Mouse (Mus musculus): ENCODE measurements around the gene Ormdl3. TPM values are rescaled to one million over a fixed set of nuclear protein-coding genes. Genes with fewer than 3 reads are reported as not detected.

Ormdl3 gene
- polyA plus RNA-seq, 1 experiment = 43.5 TPM

DNA sequence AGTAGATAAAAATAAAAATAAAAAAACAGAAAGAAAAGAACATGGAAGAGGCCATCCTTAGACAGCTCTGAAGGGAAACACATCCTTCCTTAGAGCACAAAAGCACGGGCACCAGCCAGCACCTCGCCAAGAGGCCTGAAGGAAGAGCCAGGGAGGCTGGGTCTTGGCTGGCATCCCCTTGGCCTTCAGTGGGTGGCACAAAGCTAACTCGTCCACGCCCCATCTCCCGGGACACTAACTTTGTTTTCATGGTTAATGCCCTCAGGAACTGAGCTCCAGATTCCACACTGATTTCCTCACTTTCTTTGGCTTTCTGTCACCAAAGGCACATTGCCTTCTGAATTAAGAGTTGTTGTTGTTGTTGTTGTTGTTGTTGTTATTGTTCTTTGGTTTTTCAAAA lies 9.4 kb downstream of the Ormdl3 start:
- TF ChIP-seq E2F4 (IDR thresholded peaks at IDR 0.05; ENCODE audit: insufficient read depth) = no peak
- no peak for TF ChIP-seq CEBPB (IDR thresholded peaks at IDR 0.05; ENCODE audit: insufficient read depth, poor library complexity, severe bottlenecking)
- no peak for TF ChIP-seq MYOG (IDR thresholded peaks at IDR 0.05; ENCODE audit: control insufficient read depth in 1 of 3, insufficient read depth in 1 of 3, insufficient read length in 2 of 3, low read depth in 2 of 3)
- no peak for TF ChIP-seq TCF3 (IDR thresholded peaks at IDR 0.05; ENCODE audit: insufficient read length, low read depth)
- TF ChIP-seq TCF12 (IDR thresholded peaks at IDR 0.05; ENCODE audit: insufficient read depth, poor library complexity, severe bottlenecking) = no peak
- TF ChIP-seq USF1 (IDR thresholded peaks at IDR 0.05; ENCODE audit: low read depth) = no peak
- no peak for TF ChIP-seq SRF (IDR thresholded peaks at IDR 0.05; ENCODE audit: control insufficient read depth, insufficient read length, low read depth)
- TF ChIP-seq POLR2A (IDR thresholded peaks at IDR 0.05; ENCODE audit: insufficient read length, low read depth) = no peak
- TF ChIP-seq POLR2AphosphoS2 (IDR thresholded peaks at IDR 0.05; ENCODE audit: insufficient read length, low read depth) = no peak
- TF ChIP-seq MAX (IDR thresholded peaks at IDR 0.05; ENCODE audit: low read depth) = no peak
- TF ChIP-seq REST (IDR thresholded peaks at IDR 0.05; ENCODE audit: insufficient read depth, insufficient read length) = no peak
- TF ChIP-seq MYOD1 (IDR thresholded peaks at IDR 0.05; ENCODE audit: control insufficient read depth in 1 of 3, insufficient read length in 2 of 3, low read depth in 2 of 3) = no peak
- peaks cover 10% of the 10 kb centered on the region for H3K27me3 ChIP-seq (ENCODE audit: control insufficient read depth, insufficient read depth, insufficient read length)
- no peak overlapping the region for H3ac ChIP-seq (ENCODE audit: control insufficient read depth, insufficient read length)
- no peak overlapping the region for H3K4me2 ChIP-seq (ENCODE audit: low read depth)
- peaks cover under 1% of the 10 kb centered on the region for H3K36me3 ChIP-seq (ENCODE audit: control insufficient read depth, insufficient read depth)
- no peaks in the 10 kb centered on the region for H3K79me2 ChIP-seq (ENCODE audit: control insufficient read depth, insufficient read depth)
- H3K4me3 ChIP-seq = no peak overlapping the region

GRCm38 (mm10) chr11:98569461-98569860 lies 17.7 kb downstream of the Ormdl3 start:
- H3K36me3 ChIP-seq (ENCODE audit: control insufficient read depth, insufficient read depth) = no peaks in the 10 kb centered on the region
- no peak overlapping the region for H3ac ChIP-seq (ENCODE audit: control insufficient read depth, insufficient read length)
- H3K27me3 ChIP-seq (ENCODE audit: control insufficient read depth, insufficient read depth, insufficient read length) = peaks cover 54% of the 10 kb centered on the region
- no peak overlapping the region for H3K4me3 ChIP-seq
- no peaks in the 10 kb centered on the region for H3K79me2 ChIP-seq (ENCODE audit: control insufficient read depth, insufficient read depth)
- no peak overlapping the region for H3K4me2 ChIP-seq (ENCODE audit: low read depth)
- no peak for TF ChIP-seq CEBPB (IDR thresholded peaks at IDR 0.05; ENCODE audit: insufficient read depth, poor library complexity, severe bottlenecking)
- no peak for TF ChIP-seq MYOD1 (IDR thresholded peaks at IDR 0.05; ENCODE audit: control insufficient read depth in 1 of 3, insufficient read length in 2 of 3, low read depth in 2 of 3)
- no peak for TF ChIP-seq E2F4 (IDR thresholded peaks at IDR 0.05; ENCODE audit: insufficient read depth)
- no peak for TF ChIP-seq TCF12 (IDR thresholded peaks at IDR 0.05; ENCODE audit: insufficient read depth, poor library complexity, severe bottlenecking)
- no peak for TF ChIP-seq REST (IDR thresholded peaks at IDR 0.05; ENCODE audit: insufficient read depth, insufficient read length)
- no peak for TF ChIP-seq SRF (IDR thresholded peaks at IDR 0.05; ENCODE audit: control insufficient read depth, insufficient read length, low read depth)
- TF ChIP-seq POLR2AphosphoS2 (IDR thresholded peaks at IDR 0.05; ENCODE audit: insufficient read length, low read depth) = no peak
- TF ChIP-seq MYOG (IDR thresholded peaks at IDR 0.05; ENCODE audit: control insufficient read depth in 1 of 3, insufficient read depth in 1 of 3, insufficient read length in 2 of 3, low read depth in 2 of 3) = no peak
- no peak for TF ChIP-seq MAX (IDR thresholded peaks at IDR 0.05; ENCODE audit: low read depth)
- TF ChIP-seq POLR2A (IDR thresholded peaks at IDR 0.05; ENCODE audit: insufficient read length, low read depth) = no peak
- TF ChIP-seq USF1 (IDR thresholded peaks at IDR 0.05; ENCODE audit: low read depth) = no peak
- TF ChIP-seq TCF3 (IDR thresholded peaks at IDR 0.05; ENCODE audit: insufficient read length, low read depth) = no peak

GRCm38 (mm10) chr11:98568326-98568725 lies 18.8 kb downstream of the Ormdl3 start:
- Histone ChIP-seq H3K4me2 (ENCODE audit: low read depth) (no peak overlapping the region), H3K27me3 (ENCODE audit: control insufficient read depth, insufficient read depth, insufficient read length) (peaks cover 59% of the 10 kb centered on the region), H3K79me2 (ENCODE audit: control insufficient read depth, insufficient read depth) (no peaks in the 10 kb centered on the region), H3K4me3 (no peak overlapping the region), H3K36me3 (ENCODE audit: control insufficient read depth, insufficient read depth) (no peaks in the 10 kb centered on the region), H3ac (ENCODE audit: control insufficient read depth, insufficient read length) (no peak overlapping the region)
- no peak for TF ChIP-seq POLR2AphosphoS2 (IDR thresholded peaks at IDR 0.05; ENCODE audit: insufficient read length, low read depth)
- TF ChIP-seq E2F4 (IDR thresholded peaks at IDR 0.05; ENCODE audit: insufficient read depth) = no peak
- no peak for TF ChIP-seq MYOD1 (IDR thresholded peaks at IDR 0.05; ENCODE audit: control insufficient read depth in 1 of 3, insufficient read length in 2 of 3, low read depth in 2 of 3)
- no peak for TF ChIP-seq CEBPB (IDR thresholded peaks at IDR 0.05; ENCODE audit: insufficient read depth, poor library complexity, severe bottlenecking)
- TF ChIP-seq REST (IDR thresholded peaks at IDR 0.05; ENCODE audit: insufficient read depth, insufficient read length) = no peak
- TF ChIP-seq USF1 (IDR thresholded peaks at IDR 0.05; ENCODE audit: low read depth) = no peak
- TF ChIP-seq SRF (IDR thresholded peaks at IDR 0.05; ENCODE audit: control insufficient read depth, insufficient read length, low read depth) = no peak
- no peak for TF ChIP-seq POLR2A (IDR thresholded peaks at IDR 0.05; ENCODE audit: insufficient read length, low read depth)
- no peak for TF ChIP-seq MAX (IDR thresholded peaks at IDR 0.05; ENCODE audit: low read depth)
- no peak for TF ChIP-seq TCF12 (IDR thresholded peaks at IDR 0.05; ENCODE audit: insufficient read depth, poor library complexity, severe bottlenecking)
- TF ChIP-seq TCF3 (IDR thresholded peaks at IDR 0.05; ENCODE audit: insufficient read length, low read depth) = no peak
- TF ChIP-seq MYOG (IDR thresholded peaks at IDR 0.05; ENCODE audit: control insufficient read depth in 1 of 3, insufficient read depth in 1 of 3, insufficient read length in 2 of 3, low read depth in 2 of 3) = no peak

GRCm38 (mm10) chr11:98563921-98564414 lies 23.2 kb downstream of the Ormdl3 start:
- Histone ChIP-seq H3K27me3 (ENCODE audit: control insufficient read depth, insufficient read depth, insufficient read length) (peaks cover 73% of the 10 kb centered on the region), H3K36me3 (ENCODE audit: control insufficient read depth, insufficient read depth) (no peaks in the 10 kb centered on the region), H3ac (ENCODE audit: control insufficient read depth, insufficient read length) (no peak overlapping the region), H3K79me2 (ENCODE audit: control insufficient read depth, insufficient read depth) (no peaks in the 10 kb centered on the region), H3K4me3 (no peak overlapping the region), H3K4me2 (ENCODE audit: low read depth) (no peak overlapping the region)
- no peak for TF ChIP-seq E2F4 (IDR thresholded peaks at IDR 0.05; ENCODE audit: insufficient read depth)
- no peak for TF ChIP-seq POLR2A (IDR thresholded peaks at IDR 0.05; ENCODE audit: insufficient read length, low read depth)
- no peak for TF ChIP-seq MYOD1 (IDR thresholded peaks at IDR 0.05; ENCODE audit: control insufficient read depth in 1 of 3, insufficient read length in 2 of 3, low read depth in 2 of 3)
- no peak for TF ChIP-seq SRF (IDR thresholded peaks at IDR 0.05; ENCODE audit: control insufficient read depth, insufficient read length, low read depth)
- no peak for TF ChIP-seq MYOG (IDR thresholded peaks at IDR 0.05; ENCODE audit: control insufficient read depth in 1 of 3, insufficient read depth in 1 of 3, insufficient read length in 2 of 3, low read depth in 2 of 3)
- no peak for TF ChIP-seq REST (IDR thresholded peaks at IDR 0.05; ENCODE audit: insufficient read depth, insufficient read length)
- TF ChIP-seq USF1 (IDR thresholded peaks at IDR 0.05; ENCODE audit: low read depth) = no peak
- no peak for TF ChIP-seq CEBPB (IDR thresholded peaks at IDR 0.05; ENCODE audit: insufficient read depth, poor library complexity, severe bottlenecking)
- no peak for TF ChIP-seq TCF3 (IDR thresholded peaks at IDR 0.05; ENCODE audit: insufficient read length, low read depth)
- no peak for TF ChIP-seq POLR2AphosphoS2 (IDR thresholded peaks at IDR 0.05; ENCODE audit: insufficient read length, low read depth)
- no peak for TF ChIP-seq MAX (IDR thresholded peaks at IDR 0.05; ENCODE audit: low read depth)
- TF ChIP-seq TCF12 (IDR thresholded peaks at IDR 0.05; ENCODE audit: insufficient read depth, poor library complexity, severe bottlenecking) = no peak

Measured in myocyte (in vitro differentiated cells).